Mouse (Mus musculus) T-cell, adult 2 months (primary cell): ENCODE measurements around the gene Arpc1a.
"Not testable (repeated sequence)": the region's sequence is repeated elsewhere in the genome, so short reads cannot be mapped to it uniquely, and the experiment has no call there.

Experiments used
- DNase-seq: peaks from one replicate; pipeline ENCODE4 v3.0.0; 2022; ENCODE audit warnings: low spot score

Arpc1a gene

DNA sequence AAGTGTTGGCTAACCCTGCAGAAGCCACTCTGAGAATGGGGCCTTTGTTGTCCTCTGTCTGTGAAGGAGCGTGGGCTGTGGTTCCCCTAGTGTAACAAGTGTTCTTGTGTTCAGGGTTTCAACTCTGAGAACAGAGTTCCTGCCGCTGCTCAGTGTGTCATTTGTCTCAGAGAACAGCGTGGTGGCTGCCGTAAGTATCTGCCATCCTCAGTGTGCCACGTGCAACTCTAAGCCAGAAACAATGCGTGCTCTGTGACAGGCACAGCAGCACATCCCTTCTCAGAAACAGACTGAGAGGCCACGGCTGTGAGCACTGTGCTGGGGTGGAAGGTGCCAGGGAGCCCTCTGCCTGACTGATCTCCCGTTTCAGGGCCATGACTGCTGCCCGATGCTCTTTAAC, 20.7 kb downstream of the Arpc1a start:
- no peak for DNase-seq

DNA sequence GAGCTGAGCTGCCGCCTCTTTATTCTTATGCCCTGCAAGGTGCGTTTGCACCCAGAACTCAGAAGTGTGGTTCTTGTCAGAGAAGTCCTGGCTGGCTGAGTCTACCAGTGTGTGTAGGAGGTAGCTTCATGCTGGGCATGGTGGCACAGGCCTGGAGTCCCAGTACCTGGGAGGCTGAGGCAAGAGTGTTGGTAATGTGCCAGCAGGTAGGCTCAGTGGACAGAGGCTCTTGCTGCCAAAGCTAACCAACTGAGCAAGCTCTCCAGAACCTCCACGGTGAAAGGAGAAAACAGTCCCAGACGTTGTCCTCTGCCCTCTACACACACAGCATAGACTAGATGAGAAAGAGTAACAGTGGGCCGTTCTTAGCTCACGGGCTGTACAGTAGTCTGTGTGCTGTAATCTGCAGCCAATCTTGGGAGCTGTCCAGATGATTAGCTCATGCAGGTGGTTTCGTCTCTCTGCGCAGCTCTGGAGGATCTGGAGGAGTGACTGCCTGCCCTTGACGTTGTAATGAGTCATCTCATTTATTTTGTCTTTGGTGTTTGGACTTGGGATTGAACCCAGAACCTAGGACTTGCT, 22.2 kb downstream of the Arpc1a start:
- no peak for DNase-seq

DNA sequence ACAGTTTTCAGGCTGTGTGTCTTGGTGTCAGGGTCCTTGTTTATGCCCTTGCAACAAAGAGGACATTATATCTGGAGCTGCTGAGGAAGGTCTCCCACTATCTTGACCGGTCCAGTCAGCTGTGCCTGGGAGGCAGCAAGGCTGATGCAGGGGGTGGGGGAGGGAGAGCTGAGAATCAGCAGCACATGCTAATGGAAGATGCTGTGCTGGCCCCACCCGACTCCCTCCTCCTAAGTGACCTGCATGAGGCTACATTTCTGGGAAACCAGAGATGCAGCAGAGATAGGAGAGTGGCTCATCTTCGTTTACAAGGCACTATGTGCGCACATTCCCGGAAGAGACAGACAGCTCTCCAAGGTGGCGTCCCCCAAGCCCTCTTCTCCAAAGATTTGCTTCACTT, 26.8 kb downstream of the Arpc1a start:
- no peak for DNase-seq

GRCm38 (mm10) chr5:145112566-145112965, 28.9 kb downstream of the Arpc1a start:
- no peak for DNase-seq

DNA sequence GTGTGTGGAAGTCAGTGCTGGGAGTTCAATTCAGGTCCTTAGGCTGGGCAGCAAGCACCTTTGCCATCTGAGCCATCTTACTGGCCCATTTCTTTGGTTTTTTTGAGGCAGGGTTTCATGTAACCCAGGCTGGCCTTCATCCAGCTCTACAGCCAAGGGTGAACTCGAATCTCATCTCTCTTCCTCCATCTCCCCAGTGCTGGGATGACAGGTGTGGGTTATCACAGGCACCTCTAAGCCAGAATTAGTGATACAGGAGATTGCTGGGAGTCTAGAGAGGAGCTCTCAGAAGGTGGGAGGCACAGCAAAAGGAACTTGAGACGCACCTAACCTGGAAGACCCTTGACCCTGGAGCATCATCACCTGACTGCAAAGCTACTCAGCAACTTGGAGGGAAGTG, 29.8 kb downstream of the Arpc1a start:
- no peak for DNase-seq

GRCm38 (mm10) chr5:145114071-145114605, 30.5 kb downstream of the Arpc1a start, which contains the start of gene Arpc1b:
TSS of gene Arpc1b (plus strand) at chr5:145114215.
- DNase-seq: peak; percentile 50

GRCm38 (mm10) chr5:145114606-145115473, 31.2 kb downstream of the Arpc1a start:
- peak; percentile 56 for DNase-seq

DNA sequence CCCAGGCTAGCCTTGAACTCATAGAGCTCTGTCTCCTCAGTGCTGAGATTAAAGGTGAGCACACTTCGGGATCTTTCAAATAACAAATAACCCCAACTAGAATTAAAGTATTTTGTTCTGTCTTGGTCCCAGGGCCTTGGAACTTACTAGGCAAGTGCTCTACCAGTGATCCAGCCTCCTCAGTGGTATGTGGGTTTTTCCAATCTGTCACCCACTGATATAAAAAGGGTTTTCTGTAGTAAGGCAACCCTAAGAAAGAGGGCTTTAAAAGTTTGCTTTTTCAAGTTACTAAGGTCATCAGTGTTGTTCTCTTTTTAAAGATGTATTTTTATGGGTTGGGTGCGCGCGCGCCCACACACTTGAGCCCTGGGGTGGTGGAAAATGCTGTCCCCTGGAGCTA, 32.1 kb downstream of the Arpc1a start:
- DNase-seq: no peak

DNA sequence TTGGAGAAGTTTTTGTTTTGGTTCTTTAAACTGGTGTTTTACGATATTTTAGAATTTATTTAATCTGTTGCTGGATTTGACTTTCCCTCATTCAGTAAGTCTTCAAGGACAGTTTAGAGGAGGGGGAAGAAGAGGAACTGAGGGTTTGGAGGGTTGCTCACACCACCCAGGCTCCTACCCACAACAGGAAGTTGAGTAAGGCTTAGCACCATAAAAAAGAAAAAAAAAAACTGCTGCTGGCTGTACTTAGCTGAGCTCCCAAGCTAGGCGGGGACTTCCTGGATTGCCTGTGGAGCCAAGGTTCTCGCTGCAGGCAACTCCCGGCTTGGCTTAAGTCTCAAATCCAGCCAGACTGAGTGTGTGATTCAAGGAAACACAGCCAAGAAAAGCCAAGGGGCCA, 32.7 kb downstream of the Arpc1a start:
- DNase-seq: peak; percentile 63

- DNase-seq: peak; percentile 39
Measured at GRCm38 (mm10) chr5:145116916-145117315, 33.3 kb downstream of the Arpc1a start.

GRCm38 (mm10) chr5:145118005-145118404, 34.4 kb downstream of the Arpc1a start:
- no peak for DNase-seq

- no peak for DNase-seq
Measured at GRCm38 (mm10) chr5:145118461-145118860, 34.8 kb downstream of the Arpc1a start.

GRCm38 (mm10) chr5:145119385-145119784, 35.8 kb downstream of the Arpc1a start:
- DNase-seq: peak; percentile 37

GRCm38 (mm10) chr5:145120921-145121320, 37.3 kb downstream of the Arpc1a start:
- DNase-seq: no peak

- DNase-seq: no peak
Measured at GRCm38 (mm10) chr5:145123396-145123795, 39.8 kb downstream of the Arpc1a start.

DNA sequence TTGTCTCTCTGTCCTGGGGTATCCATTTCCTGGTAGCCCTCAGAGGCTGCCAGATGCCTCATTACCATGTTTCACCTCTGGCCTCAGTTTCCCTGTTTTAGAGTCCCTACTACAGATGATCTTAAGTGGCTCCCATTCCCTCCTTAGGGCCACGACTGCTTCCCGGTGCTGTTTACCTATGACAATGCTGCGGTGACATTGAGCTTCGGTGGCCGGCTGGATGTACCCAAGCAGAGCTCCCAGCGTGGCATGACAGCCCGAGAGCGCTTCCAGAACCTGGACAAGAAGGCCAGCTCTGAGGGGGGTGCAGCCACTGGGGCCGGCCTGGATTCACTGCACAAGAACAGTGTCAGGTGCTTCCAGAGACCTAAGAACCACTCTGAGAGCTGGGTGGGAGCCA, 43.0 kb downstream of the Arpc1a start:
- no peak for DNase-seq

- DNase-seq: no peak
Measured at GRCm38 (mm10) chr5:145129124-145129523, 45.5 kb downstream of the Arpc1a start.

DNA sequence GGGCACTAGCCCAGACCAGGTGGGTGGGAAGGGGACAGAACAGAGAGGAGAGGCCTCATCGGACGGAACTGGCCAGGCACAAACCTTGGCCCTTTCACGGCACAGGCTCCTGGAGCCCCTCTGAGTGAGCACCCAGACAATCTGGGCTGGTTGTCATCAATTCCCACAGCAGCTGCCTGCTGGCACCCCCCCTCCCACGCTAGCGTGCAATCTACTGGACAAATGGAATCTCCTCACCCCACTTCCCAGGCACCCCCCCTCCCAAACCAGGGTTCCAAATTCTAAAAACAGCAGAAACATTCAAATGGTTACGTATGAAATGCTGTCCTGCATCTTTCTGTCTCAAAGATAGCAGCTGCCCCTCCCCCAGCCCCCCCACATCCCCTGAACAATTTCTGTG, 46.1 kb downstream of the Arpc1a start:
- not testable (repeated sequence) for DNase-seq

DNA sequence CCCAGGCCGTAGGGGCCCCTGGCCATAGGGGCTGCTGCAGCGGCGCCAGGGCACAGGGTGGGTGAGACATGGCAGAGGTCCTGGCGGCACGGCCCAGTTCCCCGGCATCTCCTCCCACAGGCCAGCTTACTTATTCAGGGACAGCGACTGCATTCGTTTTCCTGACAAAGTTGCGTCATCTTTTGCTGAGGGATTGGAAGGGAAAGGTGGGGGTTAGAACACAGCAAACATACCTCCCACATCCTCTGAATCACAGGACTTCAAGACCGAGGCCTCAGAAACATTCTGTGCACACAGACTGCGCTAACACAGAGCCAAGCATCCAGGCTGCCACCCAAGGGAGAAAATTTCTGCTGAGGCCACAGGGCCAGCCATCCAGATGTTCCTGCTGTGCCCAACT, 46.6 kb downstream of the Arpc1a start:
- no peak for DNase-seq

- no peak for DNase-seq
Measured at GRCm38 (mm10) chr5:145130995-145131394, 47.4 kb downstream of the Arpc1a start.

- DNase-seq: not testable (repeated sequence)
Measured at GRCm38 (mm10) chr5:145133275-145133674, 49.6 kb downstream of the Arpc1a start.

DNA sequence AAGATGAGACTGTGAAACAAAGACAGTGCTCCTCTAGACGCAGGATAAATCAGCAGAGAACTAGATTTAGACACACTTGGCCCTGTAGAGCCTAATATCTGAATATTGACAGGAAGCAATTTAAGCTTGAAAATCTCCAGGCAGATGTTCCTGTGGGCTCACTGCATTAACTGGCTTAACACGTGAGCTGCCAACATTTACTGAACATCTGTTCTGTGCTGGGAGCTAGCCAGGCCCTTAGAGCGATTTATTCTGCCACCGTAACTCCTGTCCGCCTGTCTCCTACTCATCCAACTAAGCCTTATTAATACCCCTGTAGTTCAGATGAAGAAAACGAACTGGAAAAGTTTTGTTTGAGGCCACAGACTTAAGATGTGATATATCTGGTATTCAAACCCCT, 55.2 kb downstream of the Arpc1a start:
- DNase-seq: no peak
